Mouse (Mus musculus): ENCODE results near the gene Nutf2-ps1. TPM values are rescaled to one million over a fixed set of nuclear protein-coding genes. Genes with fewer than 3 reads are reported as not detected.

Gene Nutf2-ps1
- polyA plus RNA-seq, 1 experiment from 2014 or later: 402 TPM

GRCm38 (mm10) chr19:53544923-53545561 is 43.8 kb downstream of the Nutf2-ps1 start:
- Histone ChIP-seq H3K36me3 (no peaks in the 10 kb centered on the region), H3K27me3 (no peaks in the 10 kb centered on the region), H3K9ac (no peak overlapping the region), H3K4me2 (no peak overlapping the region), H3K4me3 (no peak overlapping the region), H3K9me3 (no peaks in the 10 kb centered on the region), H3K4me1 (no peaks in the 10 kb centered on the region), H3K27ac (no peak overlapping the region)
- WGBS: 61% methylated on average over 4 of the region's 4 CpGs
- no peak for ATAC-seq (ENCODE audit: borderline replicate concordance, extremely low read depth, low FRiP score, low TSS enrichment)

GRCm38 (mm10) chr19:53543602-53544001 is 45.3 kb downstream of the Nutf2-ps1 start:
- Histone ChIP-seq H3K27me3 (no peaks in the 10 kb centered on the region), H3K4me2 (no peak overlapping the region), H3K9ac (no peak overlapping the region), H3K4me3 (no peak overlapping the region), H3K36me3 (no peaks in the 10 kb centered on the region), H3K4me1 (0 out of 2 replicates have a peak, but pooled peaks cover 5% of the 10 kb centered on the region), H3K27ac (no peak overlapping the region), H3K9me3 (no peaks in the 10 kb centered on the region)
- WGBS: 28% methylated on average over 5 of the region's 5 CpGs
- no peak for ATAC-seq (ENCODE audit: borderline replicate concordance, extremely low read depth, low FRiP score, low TSS enrichment)

GRCm38 (mm10) chr19:53539296-53539695 is 49.6 kb downstream of the Nutf2-ps1 start:
- 57% methylated on average over 3 of the region's 3 CpGs for WGBS

GRCm38 (mm10) chr19:53538796-53539195 is 50.1 kb downstream of the Nutf2-ps1 start:
- Histone ChIP-seq H3K9me3 (no peaks in the 10 kb centered on the region), H3K4me1 (0 out of 2 replicates have a peak, but pooled peaks cover 5% of the 10 kb centered on the region), H3K4me3 (no peak overlapping the region), H3K36me3 (no peaks in the 10 kb centered on the region), H3K9ac (no peak overlapping the region), H3K4me2 (no peak overlapping the region), H3K27ac (no peak overlapping the region), H3K27me3 (no peaks in the 10 kb centered on the region)
- ATAC-seq (ENCODE audit: borderline replicate concordance, extremely low read depth, low FRiP score, low TSS enrichment): no peak
- WGBS: 60% methylated on average over 5 of the region's 5 CpGs

More at GRCm38 (mm10) chr19:53539296-53539695, 49.6 kb downstream of the Nutf2-ps1 start:
- no peak overlapping the region for H3K9ac ChIP-seq
- H3K36me3 ChIP-seq: no peaks in the 10 kb centered on the region
- 0 out of 2 replicates have a peak, but pooled peaks cover 5% of the 10 kb centered on the region for H3K4me1 ChIP-seq
- ATAC-seq (ENCODE audit: borderline replicate concordance, extremely low read depth, low FRiP score, low TSS enrichment): no peak
- H3K4me3 ChIP-seq: no peak overlapping the region
- no peaks in the 10 kb centered on the region for H3K9me3 ChIP-seq
- no peak overlapping the region for H3K27ac ChIP-seq
- no peaks in the 10 kb centered on the region for H3K27me3 ChIP-seq
- H3K4me2 ChIP-seq: no peak overlapping the region

Other genes with a start within 250 kb of the Nutf2-ps1 start
- gene Gm10197, start 217.3 kb downstream of the Nutf2-ps1 start, polyA plus RNA-seq (2015; fragmentation: Nextera tagmentation; extraction: Ambion mirVana): 4.1 TPM in 1 of 2 replicates, not detected in the other
- 38.5 and 41.8 TPM in 2 replicates for gene Smndc1, start 198.5 kb downstream of the Nutf2-ps1 start, polyA plus RNA-seq (2015; fragmentation: Nextera tagmentation; extraction: Ambion mirVana)
- gene Dusp5, start 60.0 kb downstream of the Nutf2-ps1 start, polyA plus RNA-seq (2015; fragmentation: Nextera tagmentation; extraction: Ambion mirVana): 6.7 and 7.8 TPM in 2 replicates
- 68.1 and 72.2 TPM in 2 replicates for gene Smc3, start 11.3 kb upstream of the Nutf2-ps1 start, polyA plus RNA-seq (2015; fragmentation: Nextera tagmentation; extraction: Ambion mirVana)
- gene Rbm20, start 88.2 kb upstream of the Nutf2-ps1 start, polyA plus RNA-seq (2015; fragmentation: Nextera tagmentation; extraction: Ambion mirVana): 1.4 and 2.5 TPM in 2 replicates